Mouse (Mus musculus): ENCODE data around the gene Rplp1. TPM values are rescaled to one million over a fixed set of nuclear protein-coding genes. Genes with fewer than 3 reads are reported as not detected.

The Rplp1 gene
- polyA plus RNA-seq, 1 experiment from 2014 or later, result 1,981 TPM

DNA sequence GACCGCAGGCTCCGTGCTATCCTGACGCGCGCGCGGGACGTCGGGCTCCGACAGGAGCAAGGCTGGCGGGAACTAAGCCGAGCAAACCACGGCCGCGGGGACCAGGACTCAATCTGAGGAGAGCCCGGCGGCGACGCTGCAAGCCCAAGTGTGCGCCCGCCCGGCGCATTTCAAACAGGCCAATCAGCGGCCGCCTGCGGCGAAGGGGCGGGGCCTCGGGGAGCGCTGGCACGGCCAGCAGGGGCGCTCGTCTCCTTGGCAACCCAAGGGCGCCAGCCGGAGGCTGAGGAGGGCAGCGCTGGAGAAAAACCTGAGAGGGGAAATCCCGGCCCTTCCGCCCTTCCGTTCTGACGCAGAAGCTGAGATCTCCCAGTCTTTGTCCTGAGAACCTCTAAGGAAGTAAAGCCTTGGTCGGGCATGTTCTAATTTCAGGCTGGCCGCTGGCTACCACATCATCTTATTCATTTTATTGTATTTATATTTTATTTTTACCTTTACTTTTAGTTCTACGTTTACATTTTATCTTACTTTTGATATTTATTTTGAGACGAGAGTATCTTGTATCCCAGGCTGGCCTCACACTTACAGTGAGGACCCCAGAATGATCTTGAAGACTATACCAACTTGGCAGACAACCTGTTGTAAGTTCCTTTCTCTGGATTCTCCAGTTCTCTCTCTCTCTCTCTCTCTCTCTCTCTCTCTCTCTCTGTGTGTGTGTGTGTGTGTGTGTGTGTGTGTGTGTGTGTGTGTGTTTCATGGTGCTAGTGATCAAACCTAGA is 32.5 kb upstream of the Rplp1 start, which contains the start of gene Kif23:
Kif23 (minus strand) TSS at position 152 of the 779 bp plus-strand sequence.
- WGBS, result under 1% methylated on average over 44 of the region's 44 CpGs
- ATAC-seq (replicated peaks; ENCODE audit: low FRiP score, low TSS enrichment, low read depth), result peak; percentile 91

DNA sequence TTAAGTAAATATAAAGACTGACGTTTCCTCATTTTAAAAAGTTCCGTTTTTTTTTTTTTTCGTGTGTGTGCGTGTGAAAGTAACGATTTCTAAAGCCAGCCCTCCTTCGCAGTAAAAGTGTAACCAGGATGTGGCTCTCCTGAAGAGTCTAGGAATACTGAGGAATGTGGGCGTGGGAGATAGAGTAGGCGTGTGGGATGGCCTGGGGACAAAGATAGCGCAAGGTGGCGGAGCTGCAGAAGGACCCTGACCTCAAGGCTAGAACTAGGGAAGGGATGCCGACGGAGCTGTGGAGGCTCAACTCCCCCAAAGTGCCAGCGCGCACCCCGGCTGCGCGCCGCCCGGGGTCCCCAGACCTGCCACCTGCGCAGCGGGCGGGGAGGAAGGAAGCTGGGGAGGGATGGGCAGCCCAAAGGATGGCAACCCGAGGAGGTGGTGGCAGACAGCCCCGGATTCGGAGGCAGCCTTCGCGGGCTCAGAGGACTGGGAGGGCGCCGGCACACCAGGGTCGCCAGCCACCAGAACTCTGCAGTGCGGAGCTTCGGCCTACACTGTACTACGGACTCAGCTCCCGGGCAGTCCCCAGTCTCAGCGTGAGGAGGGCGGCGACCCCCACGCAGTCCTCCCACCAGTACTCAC is 31.8 kb upstream of the Rplp1 start:
- 1% methylated on average over 28 of the region's 38 CpGs for WGBS
- peak overlapping the region; percentile 71 for H3K27ac ChIP-seq (ENCODE audit: low read depth)
- peak overlapping the region; percentile 68 for H3K9ac ChIP-seq (ENCODE audit: low read length)
- no peaks in the 10 kb centered on the region for H3K9me3 ChIP-seq (ENCODE audit: control insufficient read depth, low read length)
- no peaks in the 10 kb centered on the region for H3K27me3 ChIP-seq (replicated peaks; ENCODE audit: control insufficient read depth, insufficient read depth, low read length)
- peaks cover 30% of the 10 kb centered on the region for H3K36me3 ChIP-seq (ENCODE audit: control insufficient read depth, insufficient read depth, low read length)
- H3K4me3 ChIP-seq (ENCODE audit: low read depth, low read length), result peak overlapping the region; percentile 75
- peaks cover 5% of the 10 kb centered on the region for H3K4me1 ChIP-seq (replicated peaks; ENCODE audit: control insufficient read depth, insufficient read depth, low read length)
- DNase-seq (ENCODE audit: low spot score), result no peak
- H3K4me2 ChIP-seq (ENCODE audit: low read length), result peak overlapping the region; percentile 93
- ATAC-seq (replicated peaks; ENCODE audit: low FRiP score, low TSS enrichment, low read depth), result peak; percentile 82

More for the DNA sequence above, 32.5 kb upstream of the Rplp1 start, which contains the start of gene Kif23:
- no peaks in the 10 kb centered on the region for H3K27me3 ChIP-seq (replicated peaks; ENCODE audit: control insufficient read depth, insufficient read depth, low read length)
- peaks cover 25% of the 10 kb centered on the region for H3K36me3 ChIP-seq (ENCODE audit: control insufficient read depth, insufficient read depth, low read length)
- DNase-seq (ENCODE audit: low spot score), result peak; percentile 98
- peak within 1 kb of the TSS; percentile 75 for H3K4me3 ChIP-seq (ENCODE audit: low read depth, low read length)
- H3K9ac ChIP-seq (ENCODE audit: low read length), result peak within 1 kb of the TSS; percentile 68
- peak within 1 kb of the TSS; percentile 93 for H3K4me2 ChIP-seq (ENCODE audit: low read length)
- peak within 1 kb of the TSS; percentile 71 for H3K27ac ChIP-seq (ENCODE audit: low read depth)
- peaks cover 5% of the 10 kb centered on the region for H3K4me1 ChIP-seq (replicated peaks; ENCODE audit: control insufficient read depth, insufficient read depth, low read length)
- H3K9me3 ChIP-seq (ENCODE audit: control insufficient read depth, low read length), result no peaks in the 10 kb centered on the region

- 90% methylated on average over 3 of the region's 3 CpGs for WGBS
- no peak for DNase-seq (ENCODE audit: low spot score)
- peaks cover 81% of the 10 kb centered on the region for H3K36me3 ChIP-seq (ENCODE audit: control insufficient read depth, insufficient read depth, low read length)
- H3K9me3 ChIP-seq (ENCODE audit: control insufficient read depth, low read length), result no peaks in the 10 kb centered on the region
- H3K27ac ChIP-seq (ENCODE audit: low read depth), result no peak overlapping the region
- H3K27me3 ChIP-seq (replicated peaks; ENCODE audit: control insufficient read depth, insufficient read depth, low read length), result no peaks in the 10 kb centered on the region
- H3K4me3 ChIP-seq (ENCODE audit: low read depth, low read length), result no peak overlapping the region
- H3K9ac ChIP-seq (ENCODE audit: low read length), result no peak overlapping the region
- ATAC-seq (replicated peaks; ENCODE audit: low FRiP score, low TSS enrichment, low read depth), result no peak
- no peaks in the 10 kb centered on the region for H3K4me1 ChIP-seq (replicated peaks; ENCODE audit: control insufficient read depth, insufficient read depth, low read length)
- H3K4me2 ChIP-seq (ENCODE audit: low read length), result no peak overlapping the region
Observed at GRCm38 (mm10) chr9:61941054-61941453, 26.7 kb upstream of the Rplp1 start.

DNA sequence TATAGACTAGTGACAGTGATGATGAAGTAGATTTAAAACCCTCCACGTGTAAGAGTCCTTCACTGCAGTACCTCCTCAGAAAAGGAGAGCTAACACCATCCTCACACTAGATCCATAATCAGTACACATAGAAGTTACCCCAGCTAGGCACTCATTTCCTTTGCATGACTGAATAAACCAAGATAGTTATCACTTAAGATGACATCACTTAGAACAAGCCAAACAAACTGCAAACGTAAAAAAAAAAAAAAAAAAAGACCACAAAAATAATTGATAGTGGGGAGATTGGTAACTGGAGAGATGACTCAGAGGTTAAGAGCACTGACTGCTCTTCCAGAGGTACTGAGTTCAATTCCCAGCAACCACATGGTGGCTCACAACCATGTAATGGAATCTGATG is 19.0 kb upstream of the Rplp1 start:
- 71% methylated on average over 2 of the region's 2 CpGs for WGBS

GRCm38 (mm10) chr9:61932009-61932408 is 17.7 kb upstream of the Rplp1 start:
- no peak overlapping the region for H3K4me2 ChIP-seq (ENCODE audit: low read length)
- no peak overlapping the region for H3K4me3 ChIP-seq (ENCODE audit: low read depth, low read length)
- H3K9ac ChIP-seq (ENCODE audit: low read length), result no peak overlapping the region
- H3K27ac ChIP-seq (ENCODE audit: low read depth), result no peak overlapping the region
- H3K4me1 ChIP-seq (replicated peaks; ENCODE audit: control insufficient read depth, insufficient read depth, low read length), result no peaks in the 10 kb centered on the region
- H3K27me3 ChIP-seq (replicated peaks; ENCODE audit: control insufficient read depth, insufficient read depth, low read length), result no peaks in the 10 kb centered on the region
- 91% methylated on average over 3 of the region's 3 CpGs for WGBS
- DNase-seq (ENCODE audit: low spot score) (no peak), ATAC-seq (replicated peaks; ENCODE audit: low FRiP score, low TSS enrichment, low read depth) (no peak)
- peaks cover 95% of the 10 kb centered on the region for H3K36me3 ChIP-seq (ENCODE audit: control insufficient read depth, insufficient read depth, low read length)
- no peaks in the 10 kb centered on the region for H3K9me3 ChIP-seq (ENCODE audit: control insufficient read depth, low read length)

More for the DNA sequence above, 19.0 kb upstream of the Rplp1 start:
- Histone ChIP-seq H3K27me3 (replicated peaks; ENCODE audit: control insufficient read depth, insufficient read depth, low read length) (no peaks in the 10 kb centered on the region), H3K36me3 (ENCODE audit: control insufficient read depth, insufficient read depth, low read length) (peaks cover 96% of the 10 kb centered on the region), H3K27ac (ENCODE audit: low read depth) (no peak overlapping the region), H3K9me3 (ENCODE audit: control insufficient read depth, low read length) (no peaks in the 10 kb centered on the region), H3K4me1 (replicated peaks; ENCODE audit: control insufficient read depth, insufficient read depth, low read length) (no peaks in the 10 kb centered on the region), H3K4me2 (ENCODE audit: low read length) (no peak overlapping the region), H3K9ac (ENCODE audit: low read length) (no peak overlapping the region), H3K4me3 (ENCODE audit: low read depth, low read length) (no peak overlapping the region)
- ATAC-seq (replicated peaks; ENCODE audit: low FRiP score, low TSS enrichment, low read depth), result no peak
- no peak for DNase-seq (ENCODE audit: low spot score)

DNA sequence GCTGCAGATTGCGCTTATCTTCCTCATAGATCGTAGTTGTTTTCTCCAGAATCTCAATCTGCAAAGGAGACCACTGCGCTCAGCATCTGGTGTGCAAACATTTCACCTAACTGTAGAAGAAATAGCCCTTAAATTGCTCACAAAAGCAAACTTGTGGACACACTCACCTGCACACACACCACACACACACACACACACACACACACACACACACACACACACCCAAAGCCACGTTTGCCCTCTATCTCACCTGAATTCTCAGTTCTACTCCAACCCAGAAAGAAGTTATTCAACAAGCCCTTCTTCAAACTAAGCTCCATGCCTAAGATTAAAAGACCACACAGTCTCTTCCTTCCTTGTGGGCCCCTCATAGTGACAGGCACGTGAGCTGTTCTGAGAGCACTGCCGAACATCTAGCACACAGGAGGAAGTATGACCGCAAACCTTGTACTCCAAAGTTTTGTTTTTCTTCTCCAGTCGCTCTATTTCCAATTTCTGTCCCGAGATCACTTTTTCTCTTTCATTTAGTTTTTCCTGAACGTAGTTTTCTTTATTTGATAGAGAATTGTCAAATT is 10.8 kb upstream of the Rplp1 start:
- H3K27me3 ChIP-seq (replicated peaks; ENCODE audit: control insufficient read depth, insufficient read depth, low read length), result no peaks in the 10 kb centered on the region
- H3K4me2 ChIP-seq (ENCODE audit: low read length), result no peak overlapping the region
- peaks cover 99% of the 10 kb centered on the region for H3K36me3 ChIP-seq (ENCODE audit: control insufficient read depth, insufficient read depth, low read length)
- no peak for ATAC-seq (replicated peaks; ENCODE audit: low FRiP score, low TSS enrichment, low read depth)
- 89% methylated on average over 10 of the region's 10 CpGs for WGBS
- no peaks in the 10 kb centered on the region for H3K9me3 ChIP-seq (ENCODE audit: control insufficient read depth, low read length)
- H3K4me3 ChIP-seq (ENCODE audit: low read depth, low read length), result no peak overlapping the region
- H3K27ac ChIP-seq (ENCODE audit: low read depth), result no peak overlapping the region
- no peak for DNase-seq (ENCODE audit: low spot score)
- H3K4me1 ChIP-seq (replicated peaks; ENCODE audit: control insufficient read depth, insufficient read depth, low read length), result no peaks in the 10 kb centered on the region
- no peak overlapping the region for H3K9ac ChIP-seq (ENCODE audit: low read length)

DNA sequence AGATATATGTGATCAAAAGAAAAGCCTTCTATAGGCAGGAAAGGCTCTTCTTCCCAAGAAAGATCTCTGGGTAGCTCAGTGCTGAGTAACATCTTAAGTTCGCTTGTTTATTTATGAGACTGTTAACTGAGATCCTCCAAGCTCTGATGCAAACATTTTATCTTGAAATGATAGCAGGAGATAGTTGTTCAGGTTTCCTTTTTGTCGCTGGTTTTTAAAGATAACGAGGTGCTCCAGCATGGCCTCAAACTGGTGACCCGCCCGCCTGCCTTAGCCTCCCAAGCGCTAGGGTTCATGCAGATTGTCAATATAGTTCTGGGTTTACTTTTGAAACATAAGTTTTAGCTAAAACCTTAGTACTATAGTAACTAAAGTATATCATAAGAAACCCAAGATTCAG is 6.0 kb upstream of the Rplp1 start:
- DNase-seq (ENCODE audit: low spot score) (no peak), ATAC-seq (replicated peaks; ENCODE audit: low FRiP score, low TSS enrichment, low read depth) (no peak)
- peaks cover 90% of the 10 kb centered on the region for H3K36me3 ChIP-seq (ENCODE audit: control insufficient read depth, insufficient read depth, low read length)
- H3K27me3 ChIP-seq (replicated peaks; ENCODE audit: control insufficient read depth, insufficient read depth, low read length), result no peaks in the 10 kb centered on the region
- no peak overlapping the region for H3K9ac ChIP-seq (ENCODE audit: low read length)
- no peak overlapping the region for H3K27ac ChIP-seq (ENCODE audit: low read depth)
- H3K9me3 ChIP-seq (ENCODE audit: control insufficient read depth, low read length), result no peaks in the 10 kb centered on the region
- H3K4me3 ChIP-seq (ENCODE audit: low read depth, low read length), result no peak overlapping the region
- no peaks in the 10 kb centered on the region for H3K4me1 ChIP-seq (replicated peaks; ENCODE audit: control insufficient read depth, insufficient read depth, low read length)
- 91% methylated on average over 6 of the region's 6 CpGs for WGBS
- no peak overlapping the region for H3K4me2 ChIP-seq (ENCODE audit: low read length)

GRCm38 (mm10) chr9:61919464-61919863 is 5.1 kb upstream of the Rplp1 start:
- H3K4me1 ChIP-seq (replicated peaks; ENCODE audit: control insufficient read depth, insufficient read depth, low read length), result no peaks in the 10 kb centered on the region; the same call in 1 of the 2 replicates
- 91% methylated on average over 5 of the region's 5 CpGs for WGBS
- H3K27ac ChIP-seq (ENCODE audit: low read depth), result no peak overlapping the region
- H3K4me2 ChIP-seq (ENCODE audit: low read length), result no peak overlapping the region
- no peaks in the 10 kb centered on the region for H3K9me3 ChIP-seq (ENCODE audit: control insufficient read depth, low read length)
- DNase-seq (ENCODE audit: low spot score) (no peak), ATAC-seq (replicated peaks; ENCODE audit: low FRiP score, low TSS enrichment, low read depth) (no peak)
- H3K4me3 ChIP-seq (ENCODE audit: low read depth, low read length), result no peak overlapping the region
- H3K9ac ChIP-seq (ENCODE audit: low read length), result no peak overlapping the region
- peaks cover 81% of the 10 kb centered on the region for H3K36me3 ChIP-seq (ENCODE audit: control insufficient read depth, insufficient read depth, low read length)
- no peaks in the 10 kb centered on the region for H3K27me3 ChIP-seq (replicated peaks; ENCODE audit: control insufficient read depth, insufficient read depth, low read length)

Measured in intestine, embryonic 14.5 days (tissue).